14 mouse cellular contexts compared by ENCODE assay signal in the genomic region with DNA sequence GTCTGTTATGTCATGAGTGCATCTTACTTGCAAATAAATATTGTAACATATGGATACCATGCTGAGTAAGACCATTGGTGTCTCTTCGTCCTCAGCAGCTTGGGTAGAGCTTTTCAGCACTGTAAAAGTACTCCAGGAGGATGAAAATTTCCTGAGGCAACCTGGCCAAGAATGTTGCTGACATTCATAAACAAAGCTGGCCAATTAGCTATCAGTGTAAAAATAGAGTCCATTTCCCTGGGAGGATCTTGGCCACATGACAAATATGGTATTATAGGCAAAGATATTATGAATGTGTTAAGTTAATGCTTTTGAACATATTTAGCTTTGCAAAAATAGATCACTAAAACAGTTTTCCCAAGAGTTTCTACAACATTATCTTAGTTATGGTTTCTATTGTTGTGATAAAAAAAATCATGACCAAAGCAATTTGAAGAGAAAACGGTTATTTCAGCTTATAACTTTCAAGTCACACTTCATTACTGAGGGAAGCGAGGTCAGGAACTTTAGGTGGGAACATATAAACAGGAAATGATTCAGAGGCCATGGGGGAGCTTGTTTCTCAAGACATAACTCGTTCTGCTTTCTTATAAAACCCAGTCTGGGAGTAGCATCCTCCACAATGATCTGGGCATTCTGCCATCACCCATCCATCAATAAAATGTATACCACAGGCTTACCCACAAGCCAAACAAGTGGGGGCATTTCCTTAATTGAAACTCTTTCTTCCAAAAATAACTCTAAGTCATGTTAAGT.
A peak's percentile ranks its signal among the peaks of the same experiment; 100 is the strongest.
DNase-seq lines count a peak whose midpoint lies in the region; ATAC-seq lines count a peak whose summit lies in the region.
"Had no signal": no experiment of that assay in that cellular context is flagged by ENCODE, and none has a peak within 500 bp of the region (broad histone marks: within the 10 kb centered on the region; RNA-seq: fewer than 3 reads in every experiment).

No protein-coding gene starts in this region.

- 34% methylated on average over 4 of the region's 4 CpGs for WGBS in liver, embryonic 12.5 days (ENCODE audit: insufficient replicate concordance)
- WGBS in liver, embryonic 11.5 days = 42% methylated on average over 4 of the region's 4 CpGs

- no peaks in the 10 kb centered on the region for H3K27me3 ChIP-seq in liver, embryonic 12.5 days (replicated peaks)
- no peaks in the 10 kb centered on the region for H3K27me3 ChIP-seq in liver, embryonic 11.5 days (replicated peaks; ENCODE audit: control insufficient read depth, insufficient read depth, low read length)
- H3K27me3 ChIP-seq: heart, embryonic 13.5 days; megakaryocyte, embryonic 14.5 days; neural tube, embryonic 12.5 days had no signal

- H3K4me3 ChIP-seq in liver, embryonic 12.5 days = no peak overlapping the region
- no peak overlapping the region for H3K4me3 ChIP-seq in liver, embryonic 11.5 days (ENCODE audit: low read depth, low read length)
- H3K4me3 ChIP-seq: forebrain, embryonic 10.5 days; heart, embryonic 13.5 days; megakaryocyte, embryonic 14.5 days; neural tube, embryonic 12.5 days had no signal

- H3K9me3 ChIP-seq in liver, embryonic 12.5 days (replicated peaks) = no peaks in the 10 kb centered on the region
- no peaks in the 10 kb centered on the region for H3K9me3 ChIP-seq in liver, embryonic 11.5 days (ENCODE audit: control insufficient read depth, low read length)
- H3K9me3 ChIP-seq: forebrain, embryonic 10.5 days; heart, embryonic 13.5 days; megakaryocyte, embryonic 14.5 days; neural tube, embryonic 12.5 days had no signal

- DNase-seq in adrenal gland, adult 2 months = peak; percentile 2
- DNase-seq in adrenal gland, adult 8-10 months = no peak
- DNase-seq in liver = peak; percentile 3
- no peak for DNase-seq in liver, embryonic 11.5 days (ENCODE audit: low spot score)
- no peak for DNase-seq in left cerebral cortex, postnatal 36 days (ENCODE audit: low spot score in 2 of 2)
- no peak for DNase-seq in neural tube, embryonic 10.5 days (ENCODE audit: extremely low spot score, low spot score)

- no peaks in the 10 kb centered on the region for H3K4me1 ChIP-seq in liver, embryonic 12.5 days
- H3K4me1 ChIP-seq in liver, embryonic 11.5 days (replicated peaks; ENCODE audit: control insufficient read depth, insufficient read depth, low read length) = no peaks in the 10 kb centered on the region
- H3K4me1 ChIP-seq: forebrain, embryonic 10.5 days; megakaryocyte, embryonic 14.5 days; neural tube, embryonic 12.5 days had no signal

- H3K27ac ChIP-seq in liver, embryonic 12.5 days = no peak overlapping the region
- H3K27ac ChIP-seq in liver, embryonic 11.5 days (ENCODE audit: low read depth, low read length) = no peak overlapping the region
- H3K27ac ChIP-seq: forebrain, embryonic 10.5 days; neural tube, embryonic 12.5 days had no signal

- H3K9ac ChIP-seq in liver, embryonic 12.5 days = no peak overlapping the region
- H3K9ac ChIP-seq in liver, embryonic 11.5 days (ENCODE audit: low read depth, low read length) = no peak overlapping the region
- H3K9ac ChIP-seq: heart, embryonic 13.5 days; neural tube, embryonic 12.5 days had no signal

- intact Hi-C loops in left cerebral cortex, postnatal 36 days (cut with DNase I) = no loop called here

- H3K36me3 ChIP-seq in liver, embryonic 12.5 days = no peaks in the 10 kb centered on the region
- no peaks in the 10 kb centered on the region for H3K36me3 ChIP-seq in liver, embryonic 11.5 days (ENCODE audit: control insufficient read depth, insufficient read depth, low read length)
- H3K36me3 ChIP-seq: forebrain, embryonic 10.5 days; heart, embryonic 13.5 days; neural tube, embryonic 12.5 days had no signal

- H3K4me2 ChIP-seq in liver, embryonic 12.5 days = no peak overlapping the region
- no peak overlapping the region for H3K4me2 ChIP-seq in liver, embryonic 11.5 days
- H3K4me2 ChIP-seq: heart, embryonic 13.5 days; neural tube, embryonic 12.5 days had no signal

- no peak for ATAC-seq in liver, embryonic 12.5 days
- ATAC-seq in liver, embryonic 11.5 days (replicated peaks; ENCODE audit: low FRiP score) = peak; percentile 20; the same call in 1 of the 2 replicates
- ATAC-seq in megakaryocyte progenitor cell, adult 5-6 weeks (replicated peaks; ENCODE audit: poor library complexity) = peak; percentile 94
- ATAC-seq: activated CD4-positive, CD25-positive, alpha-beta regulatory T cell, adult 4 months; hindbrain, embryonic 16.5 days had no signal

Comparison
In these comparisons a context has a peak if more than half of its experiments do, and no peak if none do; other contexts are left out.
1. DNase-seq: peak in adrenal gland, adult 2 months (single experiment) and liver (single experiment); none in adrenal gland, adult 8-10 months (single experiment), liver, embryonic 11.5 days (single experiment), left cerebral cortex, postnatal 36 days (0 of 2) and neural tube, embryonic 10.5 days (single experiment).